Mouse (Mus musculus) monocyte, adult 2 months (primary cell): ENCODE data around the gene Gm10644.

Experiments
- DNase-seq, 2 experiments: peaks; one replicate each; pipeline ENCODE4 v3.0.0; 2022; ENCODE audit warnings: low spot score in 2 of 2, low read depth in 1 of 2

Gm10644 gene

DNA sequence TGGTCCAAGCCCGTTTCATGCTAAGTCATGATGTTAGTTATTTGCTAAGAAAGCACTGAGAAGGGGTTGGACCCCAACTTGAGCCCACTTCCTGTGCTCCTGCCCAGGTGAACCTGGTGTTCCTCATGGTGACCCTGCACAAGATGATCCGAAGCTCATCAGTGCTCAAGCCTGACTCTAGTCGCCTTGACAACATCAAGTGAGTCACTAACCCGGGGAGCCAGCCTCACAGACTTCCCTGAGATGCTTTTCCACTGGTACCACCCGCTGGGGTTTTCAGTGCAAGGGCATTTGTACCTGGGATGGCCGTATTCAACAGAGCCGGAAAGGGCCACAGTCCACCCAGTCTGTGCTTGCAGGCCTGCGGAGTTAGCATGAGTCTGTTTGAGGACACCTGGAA is 19.6 kb downstream of the Gm10644 start:
- DNase-seq: no peak

DNA sequence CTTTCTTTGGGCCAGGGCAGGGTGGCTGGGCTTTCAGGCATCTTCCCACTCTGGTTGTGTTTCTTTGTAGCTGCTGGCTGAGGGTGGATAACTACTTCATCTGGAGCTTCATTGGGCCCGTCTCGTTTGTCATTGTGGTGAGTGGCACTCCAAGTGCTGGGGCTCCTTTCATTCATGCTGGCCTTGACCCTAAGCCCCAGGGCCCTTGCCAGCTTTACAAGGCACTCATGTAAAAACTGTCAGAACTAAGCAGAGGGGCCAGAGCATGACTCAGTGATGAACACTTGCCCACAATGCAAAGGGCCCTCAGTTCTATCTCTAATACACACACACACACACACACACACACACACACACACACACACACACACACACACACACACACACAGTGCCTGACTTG is 20.0 kb downstream of the Gm10644 start:
- no peak for DNase-seq

GRCm38 (mm10) chr8:83934222-83934621 is 20.8 kb downstream of the Gm10644 start:
- no peak for DNase-seq

DNA sequence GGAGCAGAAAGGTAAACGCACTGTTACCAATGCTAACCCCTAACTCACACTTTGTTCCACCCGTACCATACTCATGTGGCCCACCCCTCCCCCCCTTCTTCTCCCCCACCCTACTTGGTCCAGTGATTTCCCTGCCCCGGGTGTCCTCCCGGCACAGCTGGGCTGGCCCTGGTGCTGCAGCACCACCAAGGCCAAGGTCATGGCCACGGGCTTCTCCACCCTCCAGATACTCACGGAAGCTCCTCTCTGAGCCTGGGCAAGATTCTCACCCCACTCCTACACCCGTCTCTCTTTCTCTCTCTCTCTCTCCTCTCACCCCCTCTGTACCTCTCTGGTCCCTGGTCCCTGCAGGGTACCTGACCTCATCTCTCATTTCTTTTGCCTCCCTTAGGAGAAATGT is 28.7 kb downstream of the Gm10644 start:
- DNase-seq: no peak

DNA sequence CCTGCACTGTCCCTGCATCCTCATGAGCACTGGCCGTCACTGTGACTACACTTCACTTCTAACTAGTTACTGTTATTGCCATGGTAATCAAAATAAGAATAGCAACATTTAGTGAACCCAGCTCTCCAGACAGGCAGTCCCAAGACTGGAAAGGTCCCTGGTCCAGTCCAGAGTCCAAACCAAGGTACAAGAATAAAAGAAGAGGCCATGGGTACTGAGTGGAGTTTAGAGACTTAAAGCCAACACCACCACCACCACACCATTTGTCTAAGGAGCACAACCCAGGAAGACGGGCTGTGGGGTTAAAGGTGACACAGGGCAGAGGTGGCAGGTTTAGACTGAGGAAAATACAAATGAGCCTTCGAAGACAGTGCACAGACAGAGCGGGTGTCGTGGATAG is 30.4 kb downstream of the Gm10644 start:
- no peak for DNase-seq

- no peak for DNase-seq
Measured at GRCm38 (mm10) chr8:83922727-83923126, 32.3 kb downstream of the Gm10644 start.

GRCm38 (mm10) chr8:83921558-83921957 is 33.4 kb downstream of the Gm10644 start:
- DNase-seq: peak in 1 of 2 experiments; percentile 47

- no peak for DNase-seq
Measured at GRCm38 (mm10) chr8:83917566-83917965, 37.4 kb downstream of the Gm10644 start.

GRCm38 (mm10) chr8:83916015-83916414 is 39.0 kb downstream of the Gm10644 start:
- DNase-seq: no peak

DNA sequence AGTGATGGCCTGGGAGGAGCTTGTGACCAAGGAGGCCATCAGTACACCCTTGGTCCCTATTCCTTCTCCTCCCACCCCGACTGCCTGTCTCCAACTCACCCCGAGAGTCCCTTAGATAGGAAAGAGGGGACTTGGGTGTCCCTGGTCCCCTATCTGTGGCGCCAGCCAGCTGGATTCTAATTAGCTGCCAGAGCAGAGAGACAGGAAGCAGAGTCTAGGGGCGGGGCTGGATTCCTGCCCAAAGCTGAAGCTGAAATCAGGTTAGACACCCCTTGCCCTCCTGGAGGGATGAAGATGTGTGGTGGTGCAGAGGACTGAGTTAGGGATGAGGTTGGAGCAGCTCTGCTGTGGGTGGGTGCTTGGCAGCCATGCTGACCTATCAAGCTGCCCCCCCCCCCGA is 40.1 kb downstream of the Gm10644 start:
- DNase-seq: no peak

DNA sequence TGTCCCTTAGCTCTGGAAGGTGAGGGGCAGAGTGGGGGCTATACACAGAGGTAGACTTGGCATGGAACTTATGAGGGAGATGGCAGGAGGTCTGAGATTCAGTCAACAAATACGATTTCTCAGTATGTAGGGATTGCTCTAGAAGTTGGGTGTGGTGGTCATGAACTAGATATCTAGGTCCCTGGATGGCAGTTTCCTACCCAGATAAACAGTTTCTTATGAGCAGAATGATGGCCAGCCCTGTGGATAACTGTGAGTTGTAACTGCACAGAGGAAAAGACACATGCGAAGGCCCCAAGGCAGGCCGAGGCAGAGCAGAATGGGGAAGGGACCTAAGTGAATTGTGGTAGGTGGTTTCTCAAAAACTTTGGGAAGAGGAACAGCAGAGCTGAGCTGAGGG is 40.8 kb downstream of the Gm10644 start:
- no peak for DNase-seq

GRCm38 (mm10) chr8:83911809-83912731 is 42.9 kb downstream of the Gm10644 start:
- DNase-seq: no peak

DNA sequence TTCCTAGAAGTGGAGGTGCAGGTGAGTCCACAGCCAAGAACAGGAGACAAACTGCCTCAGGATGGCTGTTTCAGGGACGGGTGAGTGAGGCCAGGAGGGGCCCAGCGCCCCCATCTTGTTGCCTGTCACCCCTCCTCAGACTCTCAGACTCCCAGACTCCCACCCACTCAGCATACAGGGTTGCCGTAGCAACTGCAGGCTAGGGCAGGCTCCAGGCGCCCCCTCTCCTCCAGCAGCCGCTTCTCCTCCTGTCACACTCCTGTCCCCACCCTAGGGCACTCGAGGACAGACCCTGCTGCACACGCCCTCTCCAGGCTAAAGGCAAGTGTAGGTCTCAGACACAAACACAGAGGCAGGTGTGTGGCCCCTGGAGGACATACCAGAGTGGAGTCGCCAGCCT is 45.7 kb downstream of the Gm10644 start:
- DNase-seq: no peak

- no peak for DNase-seq
Measured at GRCm38 (mm10) chr8:83908583-83908982, 46.4 kb downstream of the Gm10644 start.

- no peak for DNase-seq
Measured at GRCm38 (mm10) chr8:83902961-83903666, 51.9 kb downstream of the Gm10644 start.

DNA sequence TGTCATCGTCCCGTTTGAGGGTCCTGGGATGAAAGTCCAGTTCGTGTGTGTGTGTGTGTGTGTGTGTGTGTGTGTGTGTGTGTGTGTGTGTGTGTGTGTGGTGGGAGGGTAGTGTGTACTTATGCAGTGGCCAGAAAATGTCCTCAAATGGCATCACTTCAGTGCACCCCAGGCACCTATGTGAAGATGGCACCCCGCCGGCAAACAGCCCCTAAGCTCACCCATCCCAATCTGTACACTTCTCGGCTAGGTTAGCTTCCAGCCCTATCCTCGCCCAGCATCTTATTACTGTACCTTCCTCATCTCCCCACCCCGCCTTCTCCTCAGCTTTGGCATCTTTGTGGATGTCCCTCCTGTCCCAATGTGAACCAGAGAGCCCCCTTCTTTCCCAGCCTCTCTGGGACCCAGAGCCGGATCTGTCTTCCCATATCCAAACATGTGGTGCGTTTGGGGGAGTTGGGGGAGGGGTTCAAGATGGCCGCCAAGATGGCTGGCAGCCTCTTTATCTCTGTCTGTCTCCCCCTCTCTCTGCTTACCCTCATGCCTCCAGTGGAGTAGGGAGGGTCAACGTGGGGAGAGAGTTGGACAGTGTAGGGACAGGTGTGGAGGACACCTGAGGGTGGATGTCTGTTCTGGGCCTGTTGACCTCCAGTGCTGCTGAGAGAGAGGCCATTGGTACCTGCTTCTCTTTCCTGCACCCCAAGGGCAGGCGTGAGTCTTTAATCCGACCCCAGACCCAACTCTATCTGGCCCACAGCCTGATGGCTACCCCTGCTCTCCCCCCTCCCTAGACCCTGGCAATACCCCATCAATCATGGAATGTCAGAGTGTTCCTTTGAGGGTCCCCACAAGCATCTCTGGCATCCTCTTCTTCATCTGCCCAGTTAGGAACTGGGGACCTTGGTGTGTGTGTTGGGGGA is 53.2 kb downstream of the Gm10644 start:
- DNase-seq: no peak

DNA sequence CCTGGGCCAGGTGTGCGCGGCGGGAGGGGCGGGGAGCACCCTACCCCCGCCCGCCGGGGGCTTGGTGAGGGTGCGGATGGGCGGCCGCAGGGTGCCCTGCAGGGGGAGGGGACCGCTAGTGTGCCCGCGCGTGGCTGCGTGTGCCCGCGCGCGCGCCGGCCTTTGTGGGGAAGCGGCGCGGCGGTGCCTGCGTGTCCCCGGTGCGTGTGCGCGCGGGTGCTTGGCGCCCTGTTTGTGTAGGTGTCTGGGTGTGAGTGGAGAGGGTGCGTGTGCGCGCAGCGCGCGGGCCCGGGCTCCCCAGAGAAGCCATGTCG is 54.1 kb downstream of the Gm10644 start:
- DNase-seq: no peak

GRCm38 (mm10) chr8:83900266-83900956 is 54.6 kb downstream of the Gm10644 start:
- no peak for DNase-seq

DNA sequence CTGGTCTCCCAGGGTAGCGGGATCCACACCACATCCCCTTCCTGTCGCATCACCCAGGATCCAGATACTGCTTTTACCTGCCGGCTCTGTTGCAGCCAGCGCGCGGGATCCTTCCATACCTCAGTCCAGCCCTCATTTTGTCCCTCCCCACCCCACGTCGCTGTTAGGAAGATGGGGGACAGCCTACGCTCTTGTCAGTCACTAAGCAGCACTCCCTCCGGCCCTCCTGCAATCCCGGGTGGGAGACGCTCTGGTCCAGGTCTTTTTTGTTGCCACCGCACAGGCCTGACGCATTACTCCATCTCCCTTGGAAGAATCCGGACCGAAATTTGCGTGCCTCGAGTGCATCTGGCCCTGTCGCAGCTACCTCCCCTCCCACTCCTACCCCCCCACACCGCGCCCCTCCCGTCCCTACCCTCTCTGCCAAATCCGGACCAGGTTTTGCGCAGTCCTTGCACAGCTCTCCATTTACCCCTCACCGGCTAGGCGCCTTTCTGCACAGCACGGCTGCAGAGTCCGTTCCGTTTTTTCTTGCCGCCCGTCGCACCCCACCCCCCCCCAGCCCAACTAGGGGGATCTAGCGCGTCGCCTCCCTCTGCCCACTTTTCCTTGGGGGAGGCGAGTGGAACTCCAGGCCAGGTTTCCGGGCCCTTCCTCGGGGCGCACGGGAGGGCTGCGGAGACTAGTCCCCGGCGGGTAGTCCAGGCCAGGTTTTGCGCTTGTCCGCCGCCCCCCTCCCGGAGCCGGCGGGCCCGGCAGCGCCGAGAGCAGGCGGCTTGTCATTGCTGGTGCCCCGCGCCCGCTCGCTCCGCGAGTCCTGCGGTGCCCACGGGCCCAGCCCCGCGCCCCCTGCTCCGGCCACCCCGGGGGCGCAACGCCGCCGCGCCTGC is 55.4 kb downstream of the Gm10644 start, which contains the start of gene Adgrl1:
TSS of gene Adgrl1 (plus strand) at position 743 of the 890 bp plus-strand sequence.
- peak in 1 of 2 experiments; percentile 28 for DNase-seq

DNA sequence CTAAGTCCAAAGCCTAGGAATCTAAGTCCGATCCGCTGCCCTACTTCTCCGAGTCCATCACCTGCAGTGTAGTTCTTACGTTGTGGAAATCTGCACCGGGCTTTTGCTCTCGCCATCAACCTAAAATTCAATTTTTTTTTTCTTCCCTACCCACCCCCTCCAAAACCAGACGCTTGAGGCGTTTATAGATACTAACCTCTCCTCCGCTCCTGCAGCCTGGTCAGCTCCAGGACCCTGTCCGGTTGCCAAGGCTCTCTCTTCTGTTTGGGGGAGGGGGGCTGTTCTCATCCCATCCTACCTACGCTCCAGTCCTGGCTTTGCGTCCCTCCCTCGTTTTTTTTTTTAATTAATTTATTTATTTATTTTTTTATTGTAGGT is 56.0 kb downstream of the Gm10644 start:
- DNase-seq: no peak
